Mouse (Mus musculus) gonadal fat pad, adult 2 months (tissue): ENCODE results near the gene Slc2a10. TPM values are rescaled to one million over a fixed set of nuclear protein-coding genes. Genes with fewer than 3 reads are reported as not detected.
"Not testable (repeated sequence)": the region's sequence is repeated elsewhere in the genome, so short reads cannot be mapped to it uniquely, and the experiment has no call there.

Experiments
- DNase-seq: peaks from one replicate; pipeline ENCODE4 v3.0.0-alpha.2; 2012; ENCODE audit warnings: low read depth
- polyA plus RNA-seq: library from polyadenylated mRNA; depleted of rRNA; stranded (reverse); fragments of >200 nt; gene quantifications from 2 replicates; pipeline ENCODE4 v1.2.3, GENCODE M21; 2012

Gene Slc2a10
- polyA plus RNA-seq, 1 experiment = 23.1 TPM

DNA sequence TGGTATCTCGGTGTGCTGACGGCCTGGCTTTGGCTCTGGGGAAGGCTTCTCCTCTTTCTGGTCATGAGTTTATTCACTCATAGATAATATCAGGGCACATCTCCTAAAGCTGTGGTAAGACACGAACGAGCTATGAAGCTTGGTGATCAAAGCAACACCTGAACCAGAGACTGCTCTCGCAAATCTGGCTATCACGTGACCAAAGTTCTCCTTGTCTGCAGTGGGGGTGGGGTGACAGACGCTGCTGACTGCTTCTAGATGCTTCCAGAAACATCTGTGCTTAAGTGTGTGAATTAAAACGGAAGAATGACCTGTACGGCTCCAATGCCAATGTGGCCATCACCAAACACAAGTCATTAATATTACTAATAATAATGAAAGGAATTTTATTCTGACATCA is 6.1 kb downstream of the Slc2a10 start:
- no peak for DNase-seq

DNA sequence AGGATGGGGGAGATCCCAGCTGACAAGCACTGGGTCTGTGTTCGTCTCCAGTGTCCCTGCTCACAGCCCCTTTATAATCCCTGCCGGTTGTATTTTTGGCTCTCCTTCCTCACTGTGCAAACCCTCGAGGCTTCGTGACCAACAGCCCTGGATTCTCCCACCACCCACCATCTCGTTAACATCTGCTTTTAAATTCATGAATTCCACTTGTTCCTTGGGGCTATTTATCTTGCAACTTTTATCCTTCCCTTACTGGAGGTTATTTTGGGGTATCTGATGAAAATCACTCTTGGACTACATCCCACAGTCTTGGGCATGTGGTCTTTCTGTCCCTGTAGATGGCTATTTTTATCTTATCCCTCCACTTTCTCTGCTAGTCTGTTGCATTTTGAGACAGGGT is 6.9 kb downstream of the Slc2a10 start:
- no peak for DNase-seq

GRCm38 (mm10) chr2:165510914-165511458 is 7.4 kb downstream of the Slc2a10 start:
- not testable (repeated sequence) for DNase-seq

DNA sequence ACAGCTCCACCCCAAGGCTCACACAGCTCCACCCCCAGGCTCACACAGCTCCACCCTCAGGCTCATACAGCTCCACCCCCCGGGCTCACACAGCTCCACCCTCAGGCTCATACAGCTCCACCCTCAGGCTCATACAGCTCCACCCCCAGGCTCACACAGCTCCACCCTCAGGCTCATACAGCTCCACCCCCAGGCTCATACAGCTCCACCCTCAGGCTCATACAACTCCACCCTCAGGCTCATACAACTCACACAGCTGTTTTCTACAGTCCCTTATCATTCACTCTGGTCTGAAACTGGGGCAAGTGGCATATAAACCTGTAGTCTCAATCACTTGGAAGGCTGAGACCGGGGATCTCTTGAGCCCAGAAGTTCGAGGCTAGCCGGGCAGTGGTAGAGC is 7.9 kb downstream of the Slc2a10 start:
- DNase-seq = not testable (repeated sequence)

DNA sequence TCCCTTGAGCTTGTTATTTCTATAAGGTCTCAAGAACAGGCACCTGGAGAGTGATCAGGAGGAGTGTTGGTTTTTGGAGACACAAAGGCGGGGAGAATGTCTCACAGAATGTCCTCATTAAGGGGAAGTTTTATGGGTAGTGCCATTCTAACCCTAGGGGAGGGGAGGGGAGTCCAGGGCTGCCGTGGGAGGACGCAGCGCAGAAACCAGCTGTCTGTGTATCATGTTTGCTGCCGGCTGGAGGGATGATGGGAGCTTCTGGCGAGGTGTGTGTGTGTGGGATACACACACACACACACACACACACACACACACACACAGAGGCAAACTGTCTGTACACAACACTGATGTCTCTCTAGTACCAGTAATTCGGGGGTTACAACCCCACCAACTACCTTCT is 8.8 kb downstream of the Slc2a10 start:
- no peak for DNase-seq

- DNase-seq = no peak
Measured at GRCm38 (mm10) chr2:165512870-165513600, 9.4 kb downstream of the Slc2a10 start.

DNA sequence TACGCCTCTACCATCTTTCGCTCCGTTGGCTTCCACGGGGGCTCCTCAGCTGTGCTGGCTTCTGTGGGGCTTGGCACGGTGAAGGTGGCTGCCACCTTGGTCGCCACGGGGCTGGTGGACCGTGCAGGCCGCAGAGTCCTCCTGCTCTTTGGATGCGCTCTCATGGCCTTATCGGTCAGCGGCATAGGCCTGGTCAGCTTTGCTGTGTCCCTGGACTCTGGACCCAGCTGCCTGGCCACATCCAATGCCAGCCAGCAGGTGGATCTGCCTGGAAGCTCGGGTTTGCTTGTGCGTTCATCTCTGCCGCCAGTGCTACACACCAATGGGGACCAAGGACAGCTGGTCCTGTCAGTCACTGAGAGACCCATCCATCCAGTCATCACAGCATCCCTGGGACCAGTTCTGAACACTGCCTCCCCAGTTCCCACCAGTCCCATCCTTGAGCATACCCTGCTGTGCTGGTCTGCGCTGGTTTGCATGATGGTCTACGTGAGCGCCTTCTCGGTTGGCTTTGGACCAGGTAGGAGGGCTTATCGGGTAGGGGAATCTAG is 11.7 kb downstream of the Slc2a10 start:
- no peak for DNase-seq

DNA sequence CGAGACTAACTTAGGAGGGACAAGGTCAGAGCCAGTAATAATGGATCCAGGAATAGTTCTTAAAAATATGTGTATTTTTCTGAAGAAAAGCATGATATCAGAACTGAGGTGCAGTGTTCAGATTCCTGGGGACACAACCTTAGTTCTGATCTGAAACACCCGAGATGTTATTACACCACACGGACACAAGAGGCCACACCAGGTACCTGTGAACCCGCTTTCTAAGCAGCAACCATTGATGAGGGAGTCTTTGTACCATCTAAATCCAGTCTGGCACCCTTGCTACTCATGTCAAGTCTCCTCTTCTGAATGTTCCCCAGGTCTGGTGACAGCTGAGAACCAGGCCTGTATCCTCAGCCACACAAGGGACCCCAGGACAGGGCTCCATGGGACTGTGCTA is 22.0 kb downstream of the Slc2a10 start:
- no peak for DNase-seq

GRCm38 (mm10) chr2:165529106-165529505 is 25.5 kb downstream of the Slc2a10 start:
- no peak for DNase-seq

DNA sequence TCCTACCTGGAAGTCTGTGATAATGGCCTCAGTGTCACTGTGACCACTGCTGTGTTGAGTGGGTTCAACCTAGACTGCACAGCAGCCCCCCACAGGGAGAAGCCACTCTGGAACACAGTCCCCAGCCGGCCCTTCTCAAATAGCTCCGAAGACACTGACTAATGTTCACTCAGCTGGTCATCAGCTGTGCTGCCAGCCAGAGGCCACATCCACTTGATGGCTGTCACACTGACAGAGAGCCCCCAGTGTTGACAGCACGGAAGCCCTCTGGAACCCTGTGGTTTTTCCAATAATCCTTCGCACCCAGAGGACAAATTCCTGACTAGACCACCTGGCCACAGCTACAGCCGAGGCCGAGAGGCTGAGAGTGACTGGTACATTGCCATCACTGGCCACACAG is 30.2 kb downstream of the Slc2a10 start:
- no peak for DNase-seq

GRCm38 (mm10) chr2:165540975-165541374 is 37.4 kb downstream of the Slc2a10 start:
- no peak for DNase-seq

GRCm38 (mm10) chr2:165542939-165543669 is 39.5 kb downstream of the Slc2a10 start:
- DNase-seq = no peak

- no peak for DNase-seq
Measured at GRCm38 (mm10) chr2:165543670-165544016, 40.1 kb downstream of the Slc2a10 start.

DNA sequence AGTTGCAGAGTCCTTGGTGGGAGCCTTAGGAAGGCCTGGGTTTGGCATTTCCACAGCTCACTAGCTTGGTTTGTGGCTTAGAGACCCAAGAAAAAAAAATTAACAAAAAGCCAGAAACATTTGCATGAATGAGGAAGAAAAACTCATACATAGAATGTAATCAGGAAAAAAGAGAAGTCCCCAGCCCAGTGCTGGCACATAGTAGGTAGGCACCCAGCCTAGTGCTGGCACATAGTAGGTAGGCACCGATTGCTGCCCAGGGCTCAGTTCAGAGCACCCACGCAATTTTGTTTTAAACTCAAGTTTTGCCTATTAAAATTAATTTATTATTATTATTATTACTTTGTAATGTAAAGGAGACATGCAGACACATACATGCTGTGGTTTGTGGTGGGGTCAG is 42.1 kb downstream of the Slc2a10 start:
- DNase-seq = no peak

- no peak for DNase-seq
Measured at GRCm38 (mm10) chr2:165546341-165546740, 42.8 kb downstream of the Slc2a10 start.

DNA sequence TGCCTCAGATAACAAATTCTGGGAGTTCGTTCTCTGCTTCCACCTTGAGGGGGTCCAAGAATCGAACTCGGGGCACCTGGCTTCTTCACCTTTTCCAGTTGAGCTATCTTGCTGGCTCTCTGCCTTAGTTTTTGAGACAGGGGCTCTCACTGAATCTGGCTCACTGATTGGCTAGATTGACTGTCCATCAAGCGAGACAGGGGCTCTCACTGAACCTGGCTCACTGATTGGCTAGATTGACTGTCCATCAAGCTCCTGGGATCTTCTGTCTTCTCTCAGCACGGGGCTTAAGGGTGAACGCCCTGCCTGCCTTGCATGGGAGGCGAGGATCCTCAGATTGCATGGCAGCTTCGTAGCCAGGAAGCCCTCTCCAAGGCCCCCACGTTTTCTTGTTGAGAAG is 43.8 kb downstream of the Slc2a10 start:
- no peak for DNase-seq

DNA sequence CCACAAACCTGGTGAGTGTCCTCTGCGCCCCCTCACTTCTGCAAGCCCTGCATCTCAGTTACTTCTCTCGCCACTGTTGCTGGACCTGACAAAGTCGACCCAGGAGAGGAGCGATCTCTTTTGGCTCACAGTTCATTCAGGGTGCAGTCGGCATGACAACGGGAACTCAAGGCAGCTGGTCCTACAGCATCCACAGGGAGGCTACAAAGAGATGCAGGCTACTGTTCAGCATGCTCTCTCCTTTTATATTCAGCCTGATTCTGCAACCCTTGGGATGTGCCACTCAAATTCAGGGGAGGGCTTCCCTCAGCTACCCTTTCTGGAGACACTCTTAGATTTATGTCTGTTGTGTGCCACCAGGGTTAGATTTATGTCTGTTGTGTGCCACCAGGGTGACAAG is 45.0 kb downstream of the Slc2a10 start:
- no peak for DNase-seq

DNA sequence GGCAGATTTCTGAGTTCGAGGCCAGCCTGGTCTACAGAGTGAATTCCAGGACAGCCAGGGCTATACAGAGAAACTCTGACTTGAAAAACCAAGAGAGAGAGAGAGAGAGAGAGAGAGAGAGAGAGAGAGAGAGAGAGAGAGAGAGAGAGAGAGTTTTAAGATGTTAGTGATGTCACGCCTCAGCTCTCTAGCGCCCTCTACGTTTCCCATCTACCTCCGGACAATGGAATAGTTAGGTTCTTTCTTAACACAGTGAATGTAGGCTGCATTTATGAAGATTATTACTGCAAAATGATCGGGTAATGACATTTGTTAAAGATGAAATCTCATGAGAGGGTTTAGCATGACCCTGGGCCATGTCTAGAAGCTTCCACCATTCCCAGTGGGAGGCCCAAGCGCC is 46.8 kb downstream of the Slc2a10 start:
- not testable (repeated sequence) for DNase-seq

DNA sequence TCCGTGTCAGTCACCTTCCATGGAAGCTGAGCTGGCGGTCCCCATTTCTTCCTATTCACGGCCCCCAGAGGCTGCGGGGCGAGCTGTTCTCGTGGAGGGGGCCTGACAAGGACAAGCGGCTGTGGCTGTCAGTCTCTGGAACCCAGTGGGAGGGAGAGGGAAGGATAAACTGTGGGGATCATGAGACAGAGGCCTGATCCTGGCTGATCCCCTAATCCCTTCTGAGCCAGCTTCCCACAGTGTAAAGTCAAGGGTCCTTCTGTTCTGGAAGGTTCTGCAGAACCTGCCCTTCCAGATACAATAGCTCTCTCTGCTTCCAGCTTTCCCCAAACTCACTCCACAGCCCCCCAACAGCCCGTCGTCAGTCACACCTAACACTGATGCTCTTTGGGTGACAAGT is 50.5 kb downstream of the Slc2a10 start:
- no peak for DNase-seq

DNA sequence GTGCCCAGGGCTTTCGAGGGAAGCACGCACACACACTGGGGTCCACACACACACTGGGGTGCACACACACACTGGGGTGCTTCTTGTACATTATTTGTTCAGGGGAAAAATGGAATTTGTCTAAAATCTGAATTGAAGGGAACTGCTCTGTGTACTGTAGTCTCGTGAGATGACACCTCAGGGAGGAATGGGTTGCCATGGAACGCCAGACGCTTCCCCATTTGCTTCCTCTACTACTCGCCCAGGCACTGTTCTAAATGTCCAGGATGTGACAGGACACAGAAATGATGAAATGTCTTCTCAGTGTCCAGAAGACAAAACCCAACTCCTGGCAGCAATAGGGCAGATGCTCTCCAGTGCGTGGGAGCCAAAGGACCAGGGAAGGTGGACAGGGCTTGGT is 53.7 kb downstream of the Slc2a10 start:
- no peak for DNase-seq

DNA sequence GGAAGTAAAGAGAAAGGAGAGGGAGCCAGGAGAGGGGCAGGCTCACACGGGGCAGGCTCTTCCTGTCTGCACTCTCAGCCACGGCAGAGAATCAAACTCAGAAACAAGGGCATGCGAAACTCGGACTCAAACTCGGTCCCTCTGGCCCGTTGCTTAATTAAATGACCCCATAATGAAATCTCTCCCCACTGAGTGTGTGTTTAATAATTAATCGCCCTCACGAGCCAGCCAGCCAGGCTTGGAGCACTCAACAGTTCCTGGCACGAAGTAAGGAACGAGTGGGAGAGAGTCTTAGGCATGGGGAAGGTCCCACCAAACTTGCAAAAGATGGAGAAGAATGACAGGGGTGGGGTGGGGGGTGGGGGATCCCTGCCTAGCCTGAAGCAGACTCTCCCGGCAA is 55.3 kb downstream of the Slc2a10 start:
- no peak for DNase-seq

DNA sequence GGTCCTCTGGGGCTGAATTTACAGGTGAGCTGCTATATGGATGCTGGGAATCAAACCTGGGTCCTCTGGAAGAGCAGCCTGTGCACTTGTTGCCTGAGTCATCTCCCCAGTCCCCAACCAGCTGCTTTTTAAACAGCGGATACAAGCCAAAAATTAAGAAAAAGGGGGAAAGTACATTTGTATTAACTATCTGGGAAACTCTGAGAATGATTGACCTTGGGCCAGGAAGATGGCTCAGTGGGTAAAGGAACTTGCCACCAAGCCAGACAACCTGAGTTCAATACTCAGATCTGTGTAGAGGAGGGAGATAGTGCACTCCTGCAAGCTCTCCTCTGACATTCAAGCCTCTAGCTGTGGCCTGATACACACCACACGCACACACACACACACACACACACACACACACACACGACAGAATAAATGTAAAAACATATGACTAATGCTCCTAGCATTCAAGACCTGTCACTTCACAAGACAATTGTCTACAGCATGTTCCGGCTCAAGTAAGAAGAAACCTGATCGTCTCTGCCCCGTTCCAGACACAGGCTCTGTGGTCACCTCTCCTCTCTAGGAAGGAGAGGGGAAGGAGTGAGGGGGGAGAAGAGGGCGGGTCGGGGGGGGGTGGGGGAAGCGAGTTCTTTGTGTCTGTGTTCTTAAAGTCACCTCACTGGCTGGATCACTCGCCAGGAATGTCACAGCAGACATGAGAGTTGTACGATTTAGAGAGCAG is 56.1 kb downstream of the Slc2a10 start:
- DNase-seq = no peak
